Mouse (Mus musculus): Measurements from ENCODE around the gene Hnrnpf. TPM values are rescaled to one million over a fixed set of nuclear protein-coding genes. Genes with fewer than 3 reads are reported as not detected.

The Hnrnpf gene
- polyA plus RNA-seq, 1 experiment from 2014 or later = 823 TPM

DNA sequence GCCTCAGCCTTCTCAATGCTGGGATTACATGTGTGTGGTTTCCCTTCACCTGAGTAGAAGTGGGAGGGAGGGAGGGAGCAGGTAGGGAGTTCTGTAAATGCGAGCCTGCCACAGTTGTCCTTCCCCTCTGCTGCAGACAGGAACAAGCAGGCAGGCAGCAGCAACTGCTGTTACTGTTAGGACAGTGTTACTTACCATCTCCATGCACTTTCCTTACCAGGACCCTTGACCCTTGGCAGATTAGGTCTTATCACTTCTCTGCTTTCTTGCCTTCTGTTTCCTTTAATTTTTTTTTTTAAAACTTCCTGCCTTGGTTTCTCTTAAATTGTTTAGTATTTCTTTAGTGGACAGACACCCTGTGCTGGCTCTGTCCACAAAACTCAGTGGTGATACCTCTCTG, 12.1 kb upstream of the Hnrnpf start:
- no peak overlapping the region for H3K9ac ChIP-seq (ENCODE audit: low read depth, low read length)

GRCm38 (mm10) chr6:117888642-117889096, 11.5 kb upstream of the Hnrnpf start:
- Histone ChIP-seq H3K4me2 (replicated peaks; ENCODE audit: low read depth, low read length) (no peak overlapping the region), H3K9ac (ENCODE audit: low read depth, low read length) (no peak overlapping the region), H3K4me3 (ENCODE audit: low read length) (no peak overlapping the region), H3K36me3 (ENCODE audit: control insufficient read depth, insufficient read depth, low read length) (no peaks in the 10 kb centered on the region), H3K27me3 (ENCODE audit: control insufficient read depth, insufficient read depth, low read length) (no peaks in the 10 kb centered on the region), H3K9me3 (ENCODE audit: control insufficient read depth, low read length) (no peaks in the 10 kb centered on the region), H3K4me1 (ENCODE audit: control insufficient read depth, insufficient read depth, low read length) (no peaks in the 10 kb centered on the region), H3K27ac (ENCODE audit: low read depth, low read length) (no peak overlapping the region)
- 65% methylated on average over 2 of the region's 2 CpGs for WGBS
- no peak for ATAC-seq (ENCODE audit: low FRiP score, low TSS enrichment)

More for the DNA sequence above, 12.1 kb upstream of the Hnrnpf start:
- no peaks in the 10 kb centered on the region for H3K4me1 ChIP-seq (ENCODE audit: control insufficient read depth, insufficient read depth, low read length)
- 39% methylated on average over 1 of the region's 1 CpGs for WGBS
- H3K9me3 ChIP-seq (ENCODE audit: control insufficient read depth, low read length) = no peaks in the 10 kb centered on the region
- no peaks in the 10 kb centered on the region for H3K27me3 ChIP-seq (ENCODE audit: control insufficient read depth, insufficient read depth, low read length)
- no peak for ATAC-seq (ENCODE audit: low FRiP score, low TSS enrichment)
- no peaks in the 10 kb centered on the region for H3K36me3 ChIP-seq (ENCODE audit: control insufficient read depth, insufficient read depth, low read length)
- no peak overlapping the region for H3K27ac ChIP-seq (ENCODE audit: low read depth, low read length)
- H3K4me3 ChIP-seq (ENCODE audit: low read length) = no peak overlapping the region
- H3K4me2 ChIP-seq (replicated peaks; ENCODE audit: low read depth, low read length) = no peak overlapping the region

GRCm38 (mm10) chr6:117890257-117890656, 9.9 kb upstream of the Hnrnpf start:
- no peak overlapping the region for H3K4me3 ChIP-seq (ENCODE audit: low read length)
- H3K4me1 ChIP-seq (ENCODE audit: control insufficient read depth, insufficient read depth, low read length) = no peaks in the 10 kb centered on the region
- no peak overlapping the region for H3K4me2 ChIP-seq (replicated peaks; ENCODE audit: low read depth, low read length)
- H3K9ac ChIP-seq (ENCODE audit: low read depth, low read length) = no peak overlapping the region
- no peak overlapping the region for H3K27ac ChIP-seq (ENCODE audit: low read depth, low read length)
- H3K36me3 ChIP-seq (ENCODE audit: control insufficient read depth, insufficient read depth, low read length) = no peaks in the 10 kb centered on the region
- no peak for ATAC-seq (ENCODE audit: low FRiP score, low TSS enrichment)
- H3K9me3 ChIP-seq (ENCODE audit: control insufficient read depth, low read length) = no peaks in the 10 kb centered on the region
- WGBS = 84% methylated on average over 6 of the region's 6 CpGs
- H3K27me3 ChIP-seq (ENCODE audit: control insufficient read depth, insufficient read depth, low read length) = no peaks in the 10 kb centered on the region

- Histone ChIP-seq H3K27ac (ENCODE audit: low read depth, low read length) (no peak overlapping the region), H3K36me3 (ENCODE audit: control insufficient read depth, insufficient read depth, low read length) (no peaks in the 10 kb centered on the region), H3K27me3 (ENCODE audit: control insufficient read depth, insufficient read depth, low read length) (no peaks in the 10 kb centered on the region), H3K9me3 (ENCODE audit: control insufficient read depth, low read length) (no peaks in the 10 kb centered on the region), H3K4me3 (ENCODE audit: low read length) (no peak overlapping the region), H3K4me1 (ENCODE audit: control insufficient read depth, insufficient read depth, low read length) (no peaks in the 10 kb centered on the region), H3K9ac (ENCODE audit: low read depth, low read length) (no peak overlapping the region), H3K4me2 (replicated peaks; ENCODE audit: low read depth, low read length) (no peak overlapping the region)
- no peak for ATAC-seq (ENCODE audit: low FRiP score, low TSS enrichment)
- 62% methylated on average over 14 of the region's 14 CpGs for WGBS
Measured at GRCm38 (mm10) chr6:117891369-117892160, 8.6 kb upstream of the Hnrnpf start.

DNA sequence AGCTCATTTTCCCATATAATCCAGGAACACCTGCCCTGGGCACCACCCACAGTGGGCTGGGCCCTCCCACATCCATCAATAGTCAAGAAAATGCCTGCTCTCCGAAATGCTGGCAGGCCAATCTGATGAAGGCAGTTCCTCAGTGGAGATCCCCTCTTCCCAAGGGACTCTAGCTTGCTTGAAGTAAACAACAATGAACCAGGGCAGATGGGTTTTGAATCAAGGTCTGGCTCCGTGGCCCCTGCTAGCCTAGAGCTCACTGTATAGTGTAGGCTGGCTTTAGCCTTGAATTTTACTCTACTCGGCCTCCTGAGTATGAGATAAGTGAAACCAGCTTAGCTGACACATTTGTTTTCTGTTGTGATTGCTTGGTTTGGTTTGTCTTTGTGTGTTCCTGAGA, 7.7 kb upstream of the Hnrnpf start:
- H3K9me3 ChIP-seq (ENCODE audit: control insufficient read depth, low read length) = no peaks in the 10 kb centered on the region
- no peaks in the 10 kb centered on the region for H3K27me3 ChIP-seq (ENCODE audit: control insufficient read depth, insufficient read depth, low read length)
- no peak overlapping the region for H3K27ac ChIP-seq (ENCODE audit: low read depth, low read length)
- WGBS = 65% methylated on average over 3 of the region's 3 CpGs
- no peak overlapping the region for H3K4me3 ChIP-seq (ENCODE audit: low read length)
- H3K4me1 ChIP-seq (ENCODE audit: control insufficient read depth, insufficient read depth, low read length) = no peaks in the 10 kb centered on the region
- no peak overlapping the region for H3K9ac ChIP-seq (ENCODE audit: low read depth, low read length)
- no peak overlapping the region for H3K4me2 ChIP-seq (replicated peaks; ENCODE audit: low read depth, low read length)
- no peaks in the 10 kb centered on the region for H3K36me3 ChIP-seq (ENCODE audit: control insufficient read depth, insufficient read depth, low read length)
- no peak for ATAC-seq (ENCODE audit: low FRiP score, low TSS enrichment)

DNA sequence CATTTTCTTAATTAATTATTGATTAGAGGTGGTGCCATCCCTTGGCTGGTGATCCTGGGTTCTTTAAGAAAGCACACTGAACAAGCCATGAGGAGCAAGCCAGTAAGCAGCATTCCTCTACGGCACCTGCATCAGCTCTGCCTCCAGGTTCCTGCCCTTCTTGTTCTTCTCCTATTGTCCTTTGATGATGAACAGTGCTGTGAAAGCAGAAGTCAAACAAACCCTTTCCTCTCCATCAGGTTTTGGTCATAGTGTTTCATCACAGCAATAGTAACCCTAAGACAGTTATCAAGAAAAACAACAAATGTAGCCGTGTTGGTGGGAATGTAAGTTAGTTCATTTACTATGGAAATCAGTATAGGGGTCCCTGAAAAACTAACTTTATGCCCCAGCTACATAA, 6.7 kb upstream of the Hnrnpf start:
- H3K4me1 ChIP-seq (ENCODE audit: control insufficient read depth, insufficient read depth, low read length) = no peaks in the 10 kb centered on the region
- no peak overlapping the region for H3K27ac ChIP-seq (ENCODE audit: low read depth, low read length)
- no peaks in the 10 kb centered on the region for H3K27me3 ChIP-seq (ENCODE audit: control insufficient read depth, insufficient read depth, low read length)
- H3K9ac ChIP-seq (ENCODE audit: low read depth, low read length) = no peak overlapping the region
- H3K36me3 ChIP-seq (ENCODE audit: control insufficient read depth, insufficient read depth, low read length) = no peaks in the 10 kb centered on the region
- no peak for ATAC-seq (ENCODE audit: low FRiP score, low TSS enrichment)
- 89% methylated on average over 2 of the region's 2 CpGs for WGBS
- no peaks in the 10 kb centered on the region for H3K9me3 ChIP-seq (ENCODE audit: control insufficient read depth, low read length)
- no peak overlapping the region for H3K4me2 ChIP-seq (replicated peaks; ENCODE audit: low read depth, low read length)
- no peak overlapping the region for H3K4me3 ChIP-seq (ENCODE audit: low read length)

DNA sequence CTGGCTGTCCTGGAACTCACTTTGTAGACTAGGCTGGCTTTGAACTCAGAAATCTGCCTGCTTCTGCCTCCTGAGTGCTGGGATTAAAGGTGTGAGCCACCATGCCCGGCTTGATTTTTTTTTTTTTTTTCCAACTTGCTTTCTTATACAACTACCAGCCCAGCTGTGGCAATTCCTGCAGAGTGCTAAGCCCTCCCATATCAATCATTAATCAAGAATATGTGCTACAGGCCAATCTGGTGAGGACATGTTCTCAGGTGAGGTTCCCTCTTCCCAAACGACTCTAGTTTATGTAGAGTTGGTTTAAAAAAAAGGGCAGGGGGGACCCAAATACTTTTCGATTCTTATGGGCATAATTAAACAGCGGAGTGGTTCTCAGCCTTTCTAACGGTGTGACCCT, 2.3 kb upstream of the Hnrnpf start:
- Histone ChIP-seq H3K4me2 (replicated peaks; ENCODE audit: low read depth, low read length) (no peak overlapping the region), H3K27me3 (ENCODE audit: control insufficient read depth, insufficient read depth, low read length) (no peaks in the 10 kb centered on the region), H3K27ac (ENCODE audit: low read depth, low read length) (no peak overlapping the region), H3K4me1 (ENCODE audit: control insufficient read depth, insufficient read depth, low read length) (0 out of 2 replicates have a peak, but pooled peaks cover 6% of the 10 kb centered on the region), H3K9me3 (ENCODE audit: control insufficient read depth, low read length) (no peaks in the 10 kb centered on the region), H3K4me3 (ENCODE audit: low read length) (no peak overlapping the region), H3K9ac (ENCODE audit: low read depth, low read length) (no peak overlapping the region), H3K36me3 (ENCODE audit: control insufficient read depth, insufficient read depth, low read length) (no peaks in the 10 kb centered on the region)
- WGBS = 75% methylated on average over 5 of the region's 5 CpGs
- ATAC-seq (ENCODE audit: low FRiP score, low TSS enrichment) = no peak

DNA sequence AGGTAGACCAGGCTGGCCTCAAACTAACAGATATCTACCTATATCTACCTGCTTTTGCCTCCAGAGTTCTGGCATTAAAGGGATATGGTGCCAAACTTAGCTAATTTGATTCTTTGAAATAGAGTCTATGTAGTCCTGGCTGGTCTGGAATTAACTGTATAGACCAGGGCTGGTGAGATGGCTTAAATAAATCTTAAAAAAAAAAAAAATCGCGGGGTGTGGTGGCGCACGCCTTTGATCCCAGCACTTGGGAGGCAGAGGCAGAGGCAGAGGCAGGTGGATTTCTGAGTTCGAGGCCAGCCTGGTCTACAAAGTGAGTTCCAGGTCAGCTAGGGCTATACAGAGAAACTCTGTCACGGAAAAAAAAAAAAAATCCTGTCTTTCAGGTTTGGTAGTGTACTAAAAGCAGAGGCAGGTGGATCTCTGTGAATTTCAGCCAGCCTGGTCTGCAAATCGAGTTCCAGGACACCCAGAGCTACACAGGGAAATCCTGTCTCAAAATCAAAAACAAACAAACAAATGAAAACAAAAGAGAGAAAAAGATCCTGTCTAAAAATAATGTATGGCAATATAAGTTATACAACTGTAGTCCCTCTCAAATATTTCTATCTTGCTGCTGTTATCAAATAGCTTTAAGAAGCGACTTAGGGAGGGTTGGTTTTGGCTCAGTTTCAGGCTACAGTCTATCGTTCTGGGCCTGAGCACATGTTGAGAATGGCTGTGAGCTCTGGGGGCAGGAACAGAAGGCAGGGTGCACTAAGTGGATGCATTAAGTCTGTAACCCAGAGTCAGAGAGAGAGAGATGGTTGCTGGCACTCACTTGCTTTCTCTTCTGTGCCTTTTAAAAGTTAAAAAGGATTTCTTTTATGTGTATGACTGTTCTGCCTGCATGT, 1.6 kb downstream of the Hnrnpf start:
- Histone ChIP-seq H3K4me2 (replicated peaks; ENCODE audit: low read depth, low read length) (no peak overlapping the region), H3K4me1 (ENCODE audit: control insufficient read depth, insufficient read depth, low read length) (peaks cover 9% of the 10 kb centered on the region; the same call in 1 of the 2 replicates), H3K36me3 (ENCODE audit: control insufficient read depth, insufficient read depth, low read length) (no peaks in the 10 kb centered on the region), H3K9ac (ENCODE audit: low read depth, low read length) (no peak overlapping the region), H3K27me3 (ENCODE audit: control insufficient read depth, insufficient read depth, low read length) (no peaks in the 10 kb centered on the region), H3K27ac (ENCODE audit: low read depth, low read length) (no peak overlapping the region), H3K9me3 (ENCODE audit: control insufficient read depth, low read length) (no peaks in the 10 kb centered on the region), H3K4me3 (ENCODE audit: low read length) (no peak overlapping the region)
- ATAC-seq (ENCODE audit: low FRiP score, low TSS enrichment) = no peak
- WGBS = 77% methylated on average over 9 of the region's 9 CpGs

GRCm38 (mm10) chr6:117902556-117902955, 2.4 kb downstream of the Hnrnpf start:
- H3K4me3 ChIP-seq (ENCODE audit: low read length) = no peak overlapping the region
- peaks cover 9% of the 10 kb centered on the region; the same call in 1 of the 2 replicates for H3K4me1 ChIP-seq (ENCODE audit: control insufficient read depth, insufficient read depth, low read length)
- ATAC-seq (ENCODE audit: low FRiP score, low TSS enrichment) = no peak
- no peaks in the 10 kb centered on the region for H3K36me3 ChIP-seq (ENCODE audit: control insufficient read depth, insufficient read depth, low read length)
- no peak overlapping the region for H3K4me2 ChIP-seq (replicated peaks; ENCODE audit: low read depth, low read length)
- H3K9me3 ChIP-seq (ENCODE audit: control insufficient read depth, low read length) = no peaks in the 10 kb centered on the region
- no peak overlapping the region for H3K27ac ChIP-seq (ENCODE audit: low read depth, low read length)
- H3K9ac ChIP-seq (ENCODE audit: low read depth, low read length) = no peak overlapping the region
- H3K27me3 ChIP-seq (ENCODE audit: control insufficient read depth, insufficient read depth, low read length) = no peaks in the 10 kb centered on the region
- WGBS = 76% methylated on average over 4 of the region's 4 CpGs

Measured in kidney, embryonic 14.5 days (tissue).